Mouse (Mus musculus) gastrocnemius, adult 18-20 months (tissue): ENCODE data around the gene Prdx3. TPM values are rescaled to one million over a fixed set of nuclear protein-coding genes. Genes with fewer than 3 reads are reported as not detected.

Source experiments
- DNase-seq: peaks from one replicate; pipeline ENCODE4 v3.0.0; 2021; ENCODE audit warnings: low spot score
- long read RNA-seq, 2 experiments: library from polyadenylated mRNA; stranded (forward); transcript quantifications; one replicate each; pipeline ENCODE4 v2.0.0; 2021
- total RNA-seq, 2 experiments: library from RNA; stranded (reverse); gene quantifications; 2 replicates each; pipeline ENCODE4 v1.2.3; 2021

Prdx3 gene
- total RNA-seq = 100 to 1,000 TPM; 218 to 227 TPM
- long read RNA-seq, experiment 1, transcript Prdx3-201 (7 exons, 1,478 nt) = major isoform, 235 of 245 reads
- long read RNA-seq, experiment 1, partial matches to known transcripts = 9 of 245 reads
- long read RNA-seq, experiment 1, other reads (novel, unspliced or antisense) = 1 of 245 reads
- long read RNA-seq, experiment 2, transcript Prdx3-201 (7 exons, 1,478 nt) = major isoform, 159 of 164 reads
- long read RNA-seq, experiment 2, partial matches to known transcripts = 5 of 164 reads
- long read RNA-seq, experiment 2, other reads (novel, unspliced or antisense) = 0 of 164 reads

GRCm38 (mm10) chr19:60874064-60874694, at the start of gene Prdx3:
Gene Prdx3 (minus strand): TSS chr19:60874556.
- peak; percentile 99 for DNase-seq

GRCm38 (mm10) chr19:60916869-60917570, 42.7 kb upstream of the Prdx3 start:
- no peak for DNase-seq

- DNase-seq = no peak
Measured at GRCm38 (mm10) chr19:60915862-60916261, 41.5 kb upstream of the Prdx3 start.

- no peak for DNase-seq
Measured at GRCm38 (mm10) chr19:60915236-60915635, 40.9 kb upstream of the Prdx3 start.

GRCm38 (mm10) chr19:60911653-60912052, 37.3 kb upstream of the Prdx3 start:
- no peak for DNase-seq

GRCm38 (mm10) chr19:60910304-60910703, 35.9 kb upstream of the Prdx3 start:
- no peak for DNase-seq

GRCm38 (mm10) chr19:60905477-60905876, 31.1 kb upstream of the Prdx3 start:
- DNase-seq = no peak

GRCm38 (mm10) chr19:60903971-60904370, 29.6 kb upstream of the Prdx3 start:
- DNase-seq = no peak

- DNase-seq = no peak
Measured at GRCm38 (mm10) chr19:60903139-60903538, 28.8 kb upstream of the Prdx3 start.

GRCm38 (mm10) chr19:60895251-60895880, 21.0 kb upstream of the Prdx3 start:
- DNase-seq = peak; percentile 3

GRCm38 (mm10) chr19:60891934-60892547, 17.7 kb upstream of the Prdx3 start:
- DNase-seq = peak; percentile 67

GRCm38 (mm10) chr19:60891123-60891470, 16.7 kb upstream of the Prdx3 start:
- DNase-seq = peak; percentile 6

GRCm38 (mm10) chr19:60890391-60891122, 16.2 kb upstream of the Prdx3 start:
- peak; percentile 32 for DNase-seq

GRCm38 (mm10) chr19:60889714-60890315, 15.5 kb upstream of the Prdx3 start, which contains the start of gene Grk5:
Gene Grk5 (plus strand): TSS chr19:60889749.
- DNase-seq = peak; percentile 94

GRCm38 (mm10) chr19:60889101-60889713, 14.9 kb upstream of the Prdx3 start:
- peak; percentile 63 for DNase-seq

GRCm38 (mm10) chr19:60887637-60888036, 13.3 kb upstream of the Prdx3 start:
- DNase-seq = no peak

- no peak for DNase-seq
Measured at GRCm38 (mm10) chr19:60883129-60883528, 8.8 kb upstream of the Prdx3 start.

GRCm38 (mm10) chr19:60873501-60873900, 855 bp downstream of the Prdx3 start:
- DNase-seq = peak; percentile 20

- DNase-seq = no peak
Measured at GRCm38 (mm10) chr19:60872272-60872671, 2.1 kb downstream of the Prdx3 start.

- no peak for DNase-seq
Measured at GRCm38 (mm10) chr19:60871366-60871765, 3.0 kb downstream of the Prdx3 start.
